Mouse (Mus musculus): ENCODE data around the gene Trim46.
A peak's percentile ranks its signal among the peaks of the same experiment; 100 is the strongest.
"Not testable (repeated sequence)": the region's sequence is repeated elsewhere in the genome, so short reads cannot be mapped to it uniquely, and the experiment has no call there.

Trim46 gene

GRCm38 (mm10) chr3:89233562-89234110 lies 12.5 kb downstream of the Trim46 start:
- DNase-seq (ENCODE audit: extremely low spot score, low spot score), result no peak

GRCm38 (mm10) chr3:89232614-89233013 lies 13.5 kb downstream of the Trim46 start:
- no peak for DNase-seq (ENCODE audit: extremely low spot score, low spot score)

GRCm38 (mm10) chr3:89231772-89232275 lies 14.3 kb downstream of the Trim46 start:
- no peak for DNase-seq (ENCODE audit: extremely low spot score, low spot score)

- no peak for DNase-seq (ENCODE audit: extremely low spot score, low spot score)
Measured at GRCm38 (mm10) chr3:89231345-89231744, 14.8 kb downstream of the Trim46 start.

GRCm38 (mm10) chr3:89230561-89230960 lies 15.5 kb downstream of the Trim46 start:
- DNase-seq (ENCODE audit: extremely low spot score, low spot score), result no peak

DNA sequence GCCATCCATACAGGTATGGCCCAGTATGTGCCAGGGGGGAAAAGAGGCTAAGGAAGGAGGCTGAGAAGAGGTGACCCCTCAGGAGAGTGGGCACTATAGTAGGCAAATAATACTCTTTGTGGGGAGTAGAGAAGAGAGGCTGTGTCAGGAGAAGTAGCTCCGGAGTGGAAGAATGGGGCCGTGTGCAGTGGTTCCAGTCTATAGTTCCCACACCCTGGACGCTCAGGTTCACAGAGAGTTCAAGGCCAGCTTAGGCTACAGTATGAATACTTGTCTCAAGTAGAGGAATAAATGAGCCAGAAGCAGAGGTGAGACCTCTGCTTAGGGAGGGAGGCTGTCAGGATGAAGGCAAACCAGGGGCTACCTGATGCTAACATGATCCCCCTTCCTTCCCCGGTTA lies 16.8 kb downstream of the Trim46 start:
- no peak for DNase-seq (ENCODE audit: extremely low spot score, low spot score)

GRCm38 (mm10) chr3:89228836-89229235 lies 17.3 kb downstream of the Trim46 start, which contains the start of gene Muc1:
TSS of gene Muc1 (plus strand) at chr3:89229057.
- no peak for DNase-seq (ENCODE audit: extremely low spot score, low spot score)

DNA sequence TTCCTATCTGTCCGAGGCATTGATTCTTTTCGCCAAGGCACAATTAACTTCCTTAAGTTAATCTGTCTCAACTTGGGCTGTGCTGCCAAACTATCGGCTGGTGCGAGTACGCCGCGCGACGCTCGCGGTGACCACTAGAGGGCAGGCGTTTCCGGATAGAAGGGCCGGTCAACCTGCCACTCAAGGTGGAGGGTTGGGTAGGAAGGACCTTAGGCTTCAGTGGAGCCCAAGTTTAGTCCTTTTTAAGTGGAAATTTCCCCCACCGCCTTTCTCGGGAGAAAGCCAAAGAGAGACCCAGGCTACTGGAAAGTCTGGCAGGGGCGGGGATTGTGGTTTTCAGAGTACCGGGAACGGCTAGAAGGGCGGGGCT lies 17.9 kb downstream of the Trim46 start:
- DNase-seq (ENCODE audit: extremely low spot score, low spot score), result peak; percentile 90

DNA sequence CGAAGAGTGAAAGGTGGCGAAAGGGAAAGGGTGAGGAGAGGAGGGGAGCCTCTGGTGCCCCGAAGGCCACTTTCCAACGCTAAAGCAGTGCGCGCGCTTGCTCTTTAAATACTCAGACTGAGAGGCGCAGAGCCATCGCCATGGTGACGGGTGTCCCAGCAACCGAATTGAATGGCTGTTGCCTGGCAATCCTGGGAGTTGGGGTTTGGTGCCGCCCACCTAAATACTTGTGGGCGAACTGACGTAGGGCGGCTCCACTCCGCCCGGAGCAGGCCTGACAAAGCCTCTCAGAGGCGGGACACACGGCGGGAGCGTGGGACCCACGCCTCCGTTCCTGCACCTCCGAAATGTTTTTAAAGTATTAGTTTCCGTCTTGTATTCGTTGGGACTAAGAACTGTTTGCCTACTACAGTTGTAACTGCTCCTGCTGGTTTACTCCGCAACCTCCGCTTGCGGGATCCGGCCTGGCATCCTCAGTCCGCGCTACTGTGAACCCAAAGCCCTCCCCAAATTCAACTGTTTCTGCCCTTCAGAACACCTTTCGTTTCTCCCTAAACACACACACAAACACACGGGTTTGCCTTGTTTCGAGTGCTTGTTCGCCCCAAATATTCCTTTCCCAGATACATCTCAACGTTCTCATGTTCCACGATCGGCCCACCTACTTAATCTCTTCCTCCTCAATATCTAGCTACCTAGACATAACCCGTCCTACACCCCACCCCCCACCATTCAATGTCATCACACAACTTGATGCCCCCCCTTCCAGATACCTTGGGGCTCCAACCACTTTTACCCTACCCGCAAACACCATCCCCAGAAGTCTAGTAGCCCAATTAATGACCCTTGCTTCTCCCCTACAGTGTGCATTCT lies 18.6 kb downstream of the Trim46 start:
- DNase-seq (ENCODE audit: extremely low spot score, low spot score), result peak; percentile 97

DNA sequence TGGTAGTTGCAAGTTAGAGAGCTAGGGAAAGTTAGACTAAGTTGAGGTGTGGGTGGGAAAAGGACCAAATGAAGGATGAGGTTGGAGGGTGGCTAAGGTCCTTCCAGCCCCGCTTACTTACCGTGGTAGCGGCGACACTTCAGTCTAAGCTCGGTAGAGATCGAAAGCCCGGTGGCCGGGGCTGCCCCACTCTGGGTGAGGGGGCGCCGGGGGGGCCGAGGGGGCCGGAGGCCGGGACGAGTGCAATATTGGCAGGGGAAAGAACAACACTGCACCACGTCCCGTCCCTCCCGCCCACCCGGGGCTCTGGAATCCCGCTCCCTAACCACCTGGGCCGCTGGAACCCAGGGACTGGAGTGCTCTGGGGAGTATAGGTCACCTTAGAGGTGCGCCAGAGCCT lies 19.2 kb downstream of the Trim46 start, which contains the start of gene Mtx1:
Gene Mtx1 (minus strand): TSS at position 189 of the 400 bp plus-strand sequence.
- no peak for DNase-seq (ENCODE audit: extremely low spot score, low spot score)

- DNase-seq (ENCODE audit: extremely low spot score, low spot score), result peak; percentile 52
Measured at GRCm38 (mm10) chr3:89226361-89226760, 19.7 kb downstream of the Trim46 start.

- DNase-seq (ENCODE audit: extremely low spot score, low spot score), result peak; percentile 68
Measured at GRCm38 (mm10) chr3:89225918-89226317, 20.2 kb downstream of the Trim46 start.

GRCm38 (mm10) chr3:89225321-89225815 lies 20.7 kb downstream of the Trim46 start:
- no peak for DNase-seq (ENCODE audit: extremely low spot score, low spot score)

GRCm38 (mm10) chr3:89224796-89225195 lies 21.3 kb downstream of the Trim46 start:
- DNase-seq (ENCODE audit: extremely low spot score, low spot score), result no peak

DNA sequence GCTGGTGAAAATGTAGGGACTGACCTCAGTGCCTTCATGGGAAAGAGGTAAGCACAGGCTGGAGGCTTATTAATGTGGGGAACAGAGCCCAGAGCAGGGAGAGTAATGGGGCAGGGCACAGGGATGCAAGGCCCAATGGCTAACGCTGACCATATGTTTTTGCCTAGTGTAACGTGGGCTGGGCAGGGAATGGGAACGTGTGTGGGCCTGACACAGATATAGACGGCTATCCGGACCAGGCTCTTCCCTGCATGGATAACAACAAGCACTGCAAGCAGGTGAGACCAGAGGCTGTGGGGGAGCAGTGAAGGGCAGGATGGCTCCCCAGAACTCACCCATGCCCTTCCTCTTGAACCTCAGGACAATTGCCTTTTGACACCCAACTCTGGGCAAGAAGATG lies 24.9 kb downstream of the Trim46 start:
- DNase-seq (ENCODE audit: extremely low spot score, low spot score), result no peak

DNA sequence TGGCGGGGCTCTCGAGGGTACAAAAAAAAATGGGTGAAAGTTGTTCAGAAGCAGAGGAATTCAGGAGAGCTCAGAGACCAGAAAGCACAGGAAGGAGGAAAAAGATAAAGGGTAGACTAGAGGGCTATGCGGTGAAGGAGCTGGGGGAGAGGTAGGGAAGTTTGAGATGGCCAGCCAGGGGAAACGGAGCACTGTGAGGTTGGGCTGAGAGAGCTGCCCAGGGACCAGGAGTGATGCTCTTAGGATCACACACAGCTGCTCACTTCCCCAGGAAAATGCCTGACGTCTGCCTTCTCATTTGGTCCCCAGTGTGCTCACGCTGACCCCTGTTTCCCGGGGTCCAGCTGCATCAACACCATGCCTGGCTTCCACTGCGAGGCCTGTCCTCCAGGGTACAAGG lies 26.6 kb downstream of the Trim46 start:
- DNase-seq (ENCODE audit: extremely low spot score, low spot score), result no peak

GRCm38 (mm10) chr3:89218271-89218670 lies 27.8 kb downstream of the Trim46 start:
- DNase-seq (ENCODE audit: extremely low spot score, low spot score), result no peak

GRCm38 (mm10) chr3:89216407-89216806 lies 29.7 kb downstream of the Trim46 start:
- not testable (repeated sequence) for DNase-seq (ENCODE audit: extremely low spot score, low spot score)

DNA sequence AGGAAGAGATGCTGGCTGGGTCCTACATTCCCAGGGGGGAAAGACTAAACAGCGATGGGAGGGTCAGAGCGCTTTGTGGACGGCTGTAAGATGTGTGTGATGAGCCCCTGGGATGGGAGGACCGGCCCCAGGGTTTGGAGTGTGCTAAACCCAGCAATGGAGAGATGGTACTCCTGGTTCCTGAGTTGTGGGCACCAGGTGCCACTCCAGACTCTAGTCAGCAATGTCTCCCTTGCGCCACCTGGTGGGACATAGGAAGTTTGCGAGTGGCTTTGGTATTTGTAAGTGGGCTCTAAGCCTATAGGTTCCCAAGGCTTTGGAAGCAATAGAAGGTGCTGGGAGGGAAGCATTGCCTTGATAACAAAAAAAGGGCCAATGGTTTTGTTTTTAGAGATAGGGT lies 30.3 kb downstream of the Trim46 start:
- DNase-seq (ENCODE audit: extremely low spot score, low spot score), result peak; percentile 86

DNA sequence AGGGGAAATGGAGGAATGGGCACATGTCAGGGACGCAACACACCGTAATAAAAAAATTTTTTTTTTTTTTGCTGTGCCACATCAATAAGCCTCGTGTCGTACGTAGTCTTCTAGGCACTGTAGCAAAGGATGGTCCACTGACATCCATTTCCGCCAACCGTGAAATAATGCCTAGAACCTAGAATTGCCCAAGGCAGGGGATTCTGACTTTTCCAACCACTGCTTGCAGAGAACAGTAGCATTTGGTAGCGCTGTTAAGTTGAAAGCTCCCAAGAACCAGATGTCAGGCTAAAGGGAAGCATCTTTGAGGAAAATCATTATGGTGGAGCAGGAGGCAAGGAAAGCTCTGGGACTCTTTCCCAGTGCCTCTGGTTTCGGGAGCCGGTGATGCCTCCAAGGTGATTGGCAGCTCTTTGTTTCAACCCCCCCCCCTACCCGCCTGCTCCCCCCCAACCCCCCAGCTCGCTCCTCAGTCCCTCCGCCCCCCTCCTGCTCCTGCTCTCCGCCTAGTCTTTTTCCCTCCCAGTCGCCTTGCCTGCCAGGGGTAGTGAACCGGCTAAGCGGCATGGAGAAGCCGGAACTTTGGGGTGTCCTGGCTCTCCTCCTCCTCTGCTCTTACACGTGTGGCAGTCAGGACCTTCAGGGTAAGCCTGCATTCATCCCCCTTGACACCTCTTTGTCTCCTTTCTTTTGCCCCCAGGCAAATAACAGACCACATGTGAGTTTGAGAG lies 31.3 kb downstream of the Trim46 start, which contains the start of gene Thbs3:
Gene Thbs3 (plus strand): TSS at position 500 of the 731 bp plus-strand sequence.
- peak; percentile 58 for DNase-seq (ENCODE audit: extremely low spot score, low spot score)

DNA sequence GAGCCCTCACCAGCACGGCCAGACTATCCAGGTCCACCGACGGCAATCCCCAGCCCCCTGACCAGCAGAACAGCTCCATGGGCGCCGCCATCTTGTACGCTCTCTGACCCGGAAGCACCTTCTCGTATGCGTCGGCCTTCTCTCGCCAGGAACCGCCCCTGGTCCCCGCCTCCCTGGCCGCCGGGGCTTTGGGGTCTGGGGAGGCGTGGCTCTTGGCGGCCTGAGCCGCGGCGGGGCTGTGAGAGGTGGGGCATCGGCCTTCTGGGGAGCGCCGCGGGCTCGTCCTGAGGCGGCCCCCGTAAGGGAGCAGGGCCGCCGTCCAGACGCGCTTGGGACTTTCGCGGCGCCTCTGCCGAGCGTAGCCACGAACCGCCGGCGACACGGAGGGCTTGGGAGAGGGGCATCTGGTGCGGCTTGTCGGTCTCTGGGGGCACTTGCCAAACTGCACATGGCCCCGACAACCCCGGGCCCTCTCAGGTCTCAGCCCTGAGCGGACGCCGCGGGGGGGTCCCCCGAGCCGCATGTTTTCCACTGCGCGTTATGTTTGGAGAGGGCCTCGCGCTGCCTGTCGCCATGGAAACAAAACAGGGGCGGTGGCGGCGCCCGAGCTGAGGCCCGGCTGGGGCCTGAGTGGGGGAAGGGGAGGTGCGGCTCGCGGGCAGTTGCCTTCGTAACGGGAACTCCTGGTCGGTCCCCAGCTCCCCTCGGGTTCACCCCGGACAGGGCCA lies 32.1 kb downstream of the Trim46 start:
- peak; percentile 92 for DNase-seq (ENCODE audit: extremely low spot score, low spot score)

All from neural tube, embryonic 10.5 days (tissue).